Mouse (Mus musculus) mouse trophoblast stem cell (cell line): ENCODE measurements around the gene Klhl10.

Experiments used
- in situ Hi-C, 2 experiments: fragments of 300-500 bp; cut with MseI, MboI; formaldehyde crosslinking; loops; 2 replicates in 1 of 2; 3 replicates in 1 of 2; pipeline ENCODE4 v1.15.1; 2025

Gene Klhl10

DNA sequence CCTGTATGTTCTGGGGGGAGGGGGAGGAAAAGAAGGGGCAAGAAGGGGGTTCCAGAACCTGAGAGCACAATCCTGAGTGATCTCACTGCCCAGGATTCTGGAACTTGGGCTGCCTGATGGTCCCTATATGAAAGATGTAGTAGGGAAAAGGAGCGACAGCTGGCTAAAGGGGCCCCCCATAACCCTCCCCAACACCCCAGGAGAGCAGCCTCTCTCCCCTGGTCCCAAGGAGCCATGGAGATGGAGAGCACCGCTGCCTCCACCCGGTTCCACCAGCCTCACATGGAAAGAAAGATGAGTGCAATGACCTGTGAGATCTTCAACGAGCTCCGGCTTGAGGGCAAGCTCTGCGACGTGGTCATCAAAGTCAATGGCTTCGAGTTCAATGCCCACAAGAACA is at the start of gene Klhl10, which contains the start of gene Nt5c3b:
Gene Klhl10, plus strand, starts transcription at position 121 of the 400 bp plus-strand sequence.
Gene Nt5c3b, minus strand, starts transcription at position 12 of the 400 bp plus-strand sequence.
- in situ Hi-C loops, result no loop called here

DNA sequence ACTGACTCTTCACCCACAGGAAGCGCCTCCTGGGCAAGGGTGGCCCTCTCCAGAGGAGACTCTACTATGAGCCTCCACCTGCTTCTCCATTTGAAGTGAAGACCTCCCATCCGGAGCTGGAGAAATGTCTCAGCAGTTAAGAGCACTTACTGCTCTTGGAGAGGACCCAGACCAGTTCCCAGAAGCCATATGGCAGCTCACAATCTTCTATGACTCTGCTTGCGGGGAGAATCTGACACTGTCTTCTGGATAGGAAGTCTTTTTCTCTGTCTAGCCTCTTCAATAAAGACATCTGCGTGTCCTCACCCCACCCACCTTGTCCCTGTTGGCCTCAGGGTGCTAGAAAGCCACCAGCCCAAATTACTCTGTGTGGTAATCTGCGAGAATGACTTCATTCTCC is 48.8 kb upstream of the Klhl10 start:
- in situ Hi-C loops, result no loop called here

DNA sequence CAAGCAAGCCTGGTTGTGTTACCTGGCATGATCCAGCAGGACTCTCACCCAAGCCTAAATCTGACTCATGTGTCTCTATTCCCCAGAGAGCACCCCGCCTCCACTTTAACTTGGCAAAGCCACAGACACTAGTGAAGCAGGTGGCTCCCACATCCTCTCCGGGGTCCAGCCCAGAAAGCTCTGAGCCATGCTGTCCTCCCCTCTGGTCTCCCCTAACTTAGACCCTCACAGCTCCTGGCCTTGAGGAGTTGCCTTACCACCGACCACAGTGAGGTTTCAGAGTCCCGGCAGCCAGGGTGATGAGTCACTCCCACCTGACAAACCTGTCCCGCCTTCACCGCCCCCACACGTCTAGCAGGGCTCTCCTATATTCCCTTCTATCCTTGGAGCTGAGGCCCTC is 48.0 kb upstream of the Klhl10 start:
- in situ Hi-C loops, result no loop called here

DNA sequence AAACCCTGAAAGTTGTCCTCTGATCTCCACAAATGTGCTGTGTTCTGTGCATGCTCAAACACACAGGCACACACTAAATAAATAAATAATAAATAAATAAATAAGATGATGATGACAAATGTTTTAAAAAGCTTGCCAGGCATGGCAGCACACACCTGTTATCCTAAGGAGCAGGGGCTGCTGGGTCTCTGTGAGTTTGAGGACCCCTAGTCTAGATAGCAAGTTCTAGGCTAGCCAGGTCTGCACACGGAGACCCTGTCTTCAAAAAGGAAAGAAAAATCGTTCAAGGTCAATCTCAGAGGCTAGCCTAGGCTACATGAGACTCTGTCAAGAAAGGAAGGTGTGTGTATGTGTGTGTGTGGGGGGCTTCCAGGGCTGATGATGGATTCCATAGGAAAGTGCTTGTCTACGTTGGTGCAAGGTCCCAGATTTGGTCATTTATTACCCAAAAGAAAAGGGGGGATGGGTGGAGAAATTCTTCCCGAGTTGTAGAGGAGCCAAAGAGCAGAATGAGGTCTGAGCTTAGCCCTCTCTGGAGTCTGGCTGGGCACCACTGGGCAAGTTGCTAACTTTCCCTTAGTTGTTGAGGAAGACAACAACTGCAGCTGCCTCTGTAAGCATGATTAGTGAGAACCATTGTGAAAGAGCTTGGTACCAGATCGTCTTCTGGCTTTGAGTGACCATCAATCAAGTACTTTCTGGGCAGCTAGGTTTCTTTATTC is 47.2 kb upstream of the Klhl10 start:
- in situ Hi-C loops, result no loop called here

DNA sequence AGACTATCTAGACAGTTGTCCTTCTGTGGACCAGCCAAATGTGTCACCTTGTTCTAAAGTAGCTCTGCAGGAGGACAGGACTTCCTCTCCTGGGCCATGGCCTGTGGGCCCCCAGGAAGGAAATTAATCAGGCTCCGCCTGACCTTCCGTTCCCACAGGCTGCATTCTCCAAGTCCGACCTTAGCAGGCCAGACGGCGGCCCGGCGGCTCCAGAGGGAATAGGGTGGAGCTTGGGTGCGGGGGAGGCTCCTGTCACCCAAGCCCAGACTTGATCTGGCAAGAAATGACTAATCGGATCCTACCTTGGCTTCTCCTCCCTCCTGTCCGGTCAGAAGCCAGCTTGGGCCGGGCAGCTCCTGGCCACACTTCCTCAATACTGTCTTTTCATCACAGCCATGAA is 46.5 kb upstream of the Klhl10 start:
- in situ Hi-C loops, result no loop called here

DNA sequence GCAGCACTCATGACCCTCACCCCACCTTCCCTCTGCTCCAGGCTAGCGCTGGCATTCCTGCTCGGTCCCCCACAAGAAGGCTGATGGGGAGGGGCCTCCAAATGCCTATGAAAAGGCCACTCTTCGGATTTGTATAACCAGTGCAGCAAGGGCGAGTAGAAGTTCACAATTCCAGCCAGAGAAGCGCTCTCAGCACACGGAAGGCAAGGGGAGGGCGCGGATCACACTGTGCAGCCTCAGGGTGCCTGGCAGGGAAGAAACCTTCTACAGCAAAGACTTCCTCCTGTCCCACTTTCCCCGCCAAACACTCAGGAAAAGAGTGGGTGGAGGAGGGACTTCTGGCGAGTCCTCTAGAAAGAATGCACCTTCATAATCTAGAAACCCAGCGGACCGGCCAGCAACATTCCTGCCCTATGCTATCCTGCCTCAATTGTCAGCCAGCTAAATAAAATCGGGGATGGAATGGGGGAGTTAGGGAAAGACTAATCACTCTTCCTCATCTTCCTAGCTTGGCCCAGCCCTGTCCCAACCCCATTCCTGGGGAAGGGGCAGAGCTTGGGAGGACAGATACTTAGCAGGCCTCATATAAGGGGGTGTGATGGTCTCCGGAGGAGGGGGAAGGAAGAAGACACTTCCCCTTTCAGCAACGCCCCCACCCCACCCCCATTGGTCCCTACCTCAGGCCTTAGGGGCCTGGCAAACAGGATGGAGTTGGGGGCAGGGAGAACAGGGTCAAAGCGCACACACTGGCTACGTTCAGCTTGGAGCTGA is 45.7 kb upstream of the Klhl10 start:
- in situ Hi-C loops, result no loop called here

DNA sequence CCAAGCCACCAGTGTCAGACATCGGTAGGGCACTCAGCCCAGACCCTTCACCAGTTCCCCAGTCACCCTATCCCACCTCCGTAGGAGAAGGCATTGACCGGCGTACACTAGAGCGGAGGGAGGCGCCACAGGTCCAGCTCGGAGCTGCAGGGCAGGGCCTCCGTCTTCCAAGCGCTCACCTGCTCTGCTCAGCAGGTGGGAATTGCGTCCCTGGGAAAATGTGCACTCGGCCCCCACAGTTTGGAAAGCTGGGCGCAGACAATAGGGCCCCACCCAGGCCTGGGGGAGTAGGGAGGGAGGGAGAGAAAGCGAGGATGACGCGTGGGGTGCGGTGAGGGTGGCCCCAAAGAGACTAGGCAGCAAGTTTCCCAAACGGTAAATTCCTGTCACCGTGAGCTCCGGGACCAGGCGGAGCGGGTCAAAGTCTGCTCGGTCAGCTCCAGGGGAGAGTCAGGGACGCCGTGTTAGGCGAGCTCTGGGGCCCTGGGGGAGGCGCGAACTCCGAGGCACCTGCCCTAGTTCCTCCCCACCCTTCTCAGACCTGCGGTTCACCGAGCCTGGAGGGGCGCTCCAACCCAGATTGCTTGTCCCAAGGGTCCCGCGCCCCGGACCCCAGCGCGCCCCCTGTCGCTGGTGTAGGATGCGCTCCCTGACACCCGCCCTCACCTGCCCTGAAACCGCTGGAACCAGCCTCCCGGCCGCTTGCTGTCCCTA is 44.7 kb upstream of the Klhl10 start:
- in situ Hi-C loops, result no loop called here

DNA sequence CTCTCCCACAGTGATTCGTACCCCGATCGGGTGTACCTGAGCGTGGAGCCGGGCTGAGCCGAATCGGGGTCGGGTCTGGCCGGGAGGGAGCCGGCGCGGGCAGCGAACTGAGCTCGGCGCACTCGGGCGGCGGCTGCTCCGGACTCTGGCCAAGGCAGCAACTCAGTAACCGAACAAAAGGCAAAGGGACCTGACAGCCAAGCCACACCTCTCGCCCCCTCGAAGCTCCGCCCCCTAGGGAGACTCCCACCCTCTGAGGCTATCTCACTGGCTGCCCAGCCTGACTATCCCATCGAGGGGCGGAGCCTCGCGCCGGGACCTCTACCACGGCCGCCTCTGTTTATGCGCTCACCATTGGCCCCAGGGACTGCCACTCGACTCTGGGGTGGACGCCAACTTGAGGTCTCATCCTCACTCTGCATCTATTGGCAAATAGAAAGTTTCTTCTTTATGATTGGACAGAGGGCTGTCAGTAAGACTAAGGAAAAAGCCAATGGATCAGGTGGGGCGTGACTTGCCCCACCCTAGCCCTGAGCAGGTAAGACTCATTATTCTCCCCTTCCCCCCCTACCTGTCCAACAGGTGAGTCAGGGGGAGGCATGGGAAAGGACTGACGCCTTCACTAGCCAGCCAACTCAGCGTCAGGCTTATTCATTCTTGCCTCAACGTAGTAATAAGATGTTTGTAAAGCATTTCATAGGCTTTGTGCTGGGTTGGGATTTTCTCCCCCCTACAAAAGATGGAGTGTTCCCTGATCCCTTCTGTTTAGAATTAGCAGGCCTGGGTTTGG is 43.9 kb upstream of the Klhl10 start, which contains the start of gene Jup:
Gene Jup, minus strand, starts transcription at position 164 of the 790 bp plus-strand sequence.
- in situ Hi-C loops, result no loop called here

DNA sequence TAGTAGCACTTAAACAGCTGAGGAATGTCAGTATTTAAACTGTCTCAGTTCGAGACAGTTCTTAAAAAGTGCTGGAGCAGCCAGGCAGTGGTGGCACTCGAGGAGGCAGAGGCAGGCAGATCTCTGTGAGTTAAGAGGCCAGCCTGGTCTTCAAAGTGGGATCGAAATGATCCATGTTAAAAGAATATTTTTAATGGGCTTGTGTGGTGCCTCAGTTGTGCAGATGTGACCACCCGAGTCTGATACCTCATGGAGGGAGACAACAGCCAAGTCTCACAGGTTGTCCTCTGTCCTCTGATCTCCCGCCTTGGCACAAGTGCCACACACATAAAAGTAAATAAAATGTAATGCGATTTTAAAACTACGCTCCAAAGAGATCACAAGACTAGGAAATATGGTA is 43.2 kb upstream of the Klhl10 start:
- in situ Hi-C loops, result no loop called here

DNA sequence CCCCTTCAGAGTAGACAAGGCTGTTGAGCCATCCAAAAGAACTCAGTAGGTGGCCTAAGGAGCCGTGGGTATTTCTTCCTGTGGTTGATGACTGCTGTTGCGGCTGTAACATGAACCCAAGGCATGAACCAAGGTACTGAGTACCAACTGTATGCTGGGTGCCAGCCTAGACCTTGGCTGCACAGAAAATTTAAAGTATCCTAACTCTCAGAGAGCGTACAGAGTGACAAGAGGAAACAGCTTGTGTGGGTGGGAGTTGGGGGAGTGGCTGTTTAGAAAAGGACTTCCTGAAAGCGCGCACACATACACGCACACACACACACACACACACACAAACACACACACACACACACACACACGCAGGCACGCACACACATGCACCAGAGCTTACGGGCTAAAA is 42.4 kb upstream of the Klhl10 start:
- in situ Hi-C loops, result no loop called here

DNA sequence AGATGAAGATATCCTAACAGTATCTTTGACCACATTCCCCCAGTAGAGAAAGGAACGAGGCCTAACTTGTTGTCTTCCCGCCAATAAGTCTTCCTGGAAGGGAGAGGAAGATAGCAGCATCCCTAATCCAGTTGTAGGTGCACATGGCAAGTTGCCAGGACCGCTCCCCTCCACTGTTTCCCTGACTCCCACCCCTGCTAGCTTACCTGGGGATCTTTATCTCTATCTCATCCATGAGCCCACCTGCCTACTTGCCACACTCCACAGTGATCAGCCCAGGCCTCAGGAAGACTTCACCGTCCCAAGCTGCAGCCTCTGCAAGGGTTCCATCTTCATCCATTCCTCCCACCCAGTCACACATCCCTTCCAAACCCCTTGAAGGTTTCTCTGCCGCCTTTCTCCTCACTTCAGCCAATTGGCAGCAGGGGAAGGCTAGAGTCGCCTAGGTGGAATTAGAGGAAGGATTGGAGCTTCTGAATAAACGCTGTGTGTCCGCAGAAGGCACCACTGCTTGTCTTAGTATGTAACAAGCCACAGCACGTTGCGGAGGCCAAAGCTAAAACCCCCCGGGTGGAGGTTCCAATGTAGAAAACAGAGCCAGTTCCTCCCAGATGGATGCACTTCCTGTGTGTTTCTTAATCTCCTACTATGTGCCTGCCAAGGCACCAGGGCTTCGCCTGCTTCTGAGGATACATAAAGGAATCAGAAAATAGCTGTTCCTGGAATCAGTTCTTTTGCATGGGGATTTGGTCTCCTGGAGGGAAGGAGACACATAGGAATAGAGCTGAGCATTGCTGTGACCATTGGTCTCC is 41.8 kb upstream of the Klhl10 start:
- in situ Hi-C loops, result no loop called here

DNA sequence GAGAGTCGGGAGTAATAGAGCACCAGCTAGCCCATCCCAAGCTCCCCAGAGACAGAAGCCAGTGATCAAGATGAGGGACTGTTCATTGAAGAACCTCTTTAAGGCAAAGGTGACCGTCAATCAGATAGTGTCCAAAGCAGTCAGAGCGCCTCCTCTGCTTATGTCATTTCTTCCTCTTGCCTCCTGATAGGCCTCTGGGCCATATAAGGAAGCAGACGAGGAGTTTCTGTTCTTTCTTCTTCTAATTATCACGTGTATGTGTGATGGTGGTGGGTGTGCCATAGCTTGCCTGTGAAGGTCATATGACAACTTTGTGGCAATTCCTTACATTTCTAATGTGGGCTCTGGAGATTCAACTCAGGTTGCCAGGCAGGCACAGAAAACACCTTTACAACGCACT is 40.9 kb upstream of the Klhl10 start:
- in situ Hi-C loops, result no loop called here

DNA sequence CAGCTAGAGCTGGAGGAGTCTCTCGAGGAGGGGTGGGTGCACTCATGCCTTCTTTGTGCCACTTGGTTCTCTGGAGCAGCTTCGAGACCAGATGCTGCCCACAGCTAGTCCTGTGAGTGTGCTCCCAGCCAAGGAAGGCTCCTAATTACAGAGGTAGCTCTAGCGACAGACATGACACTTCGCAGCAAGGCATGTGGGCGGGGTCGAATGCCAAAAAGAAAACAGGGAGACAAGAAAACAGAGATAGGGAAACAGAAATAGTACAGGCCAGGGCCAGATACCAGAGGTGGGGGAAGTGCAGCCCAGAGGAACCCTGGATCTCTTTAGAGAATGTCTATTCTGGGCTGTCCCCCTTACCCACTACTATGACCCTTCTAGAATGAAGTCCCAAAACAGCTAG is 39.5 kb upstream of the Klhl10 start:
- in situ Hi-C loops, result no loop called here

DNA sequence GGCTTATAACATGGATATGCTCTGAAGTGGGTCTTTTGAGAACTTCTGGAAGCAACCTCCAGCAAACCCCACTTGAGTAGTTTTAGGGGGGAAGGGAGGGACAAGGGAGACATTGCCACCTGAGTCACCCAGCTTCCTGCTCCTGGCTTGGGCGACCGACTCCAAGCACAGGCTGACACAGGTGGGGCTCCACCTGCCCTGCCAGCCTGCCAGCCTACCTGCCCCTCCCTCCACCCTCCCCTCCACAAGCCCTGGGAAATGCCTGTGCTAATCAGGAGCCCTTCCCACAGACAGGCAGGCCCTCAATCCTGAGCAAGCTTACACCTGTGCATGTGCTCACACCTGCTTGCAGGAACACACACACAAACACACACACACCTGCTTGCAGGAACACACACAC is 39.0 kb upstream of the Klhl10 start:
- in situ Hi-C loops, result no loop called here

DNA sequence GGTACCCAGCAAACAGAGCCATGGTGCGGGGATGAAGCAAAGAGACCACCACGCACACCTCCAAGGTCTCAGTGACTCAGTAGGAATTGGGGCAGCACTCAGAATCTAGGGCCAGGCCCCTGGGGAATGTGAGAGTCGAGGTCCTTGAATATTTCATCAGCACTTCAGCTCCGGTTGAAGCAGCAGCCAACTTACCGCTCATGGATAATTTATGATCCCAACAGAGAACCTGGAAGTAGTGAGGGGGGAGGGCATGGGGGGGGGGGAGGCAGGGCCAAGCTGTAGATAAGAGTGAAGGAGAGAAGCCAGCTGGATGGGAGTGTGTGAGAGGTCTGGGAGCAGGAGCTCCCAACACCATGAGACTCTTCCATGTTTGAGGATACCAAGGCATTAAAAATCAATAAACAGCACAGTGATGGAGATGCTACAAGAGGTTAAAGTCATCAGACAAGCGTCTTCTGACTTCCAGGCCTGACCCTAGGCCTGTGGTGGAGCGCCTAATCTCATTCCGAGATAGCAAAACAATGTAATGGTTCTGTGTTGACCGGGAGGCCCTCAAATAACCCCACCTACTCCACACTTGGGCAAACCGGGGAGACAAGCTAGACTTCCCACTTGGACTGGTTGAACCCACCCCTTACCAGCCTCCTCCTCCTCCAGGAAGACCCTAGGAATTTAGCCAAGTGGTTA is 38.1 kb upstream of the Klhl10 start:
- in situ Hi-C loops, result no loop called here

DNA sequence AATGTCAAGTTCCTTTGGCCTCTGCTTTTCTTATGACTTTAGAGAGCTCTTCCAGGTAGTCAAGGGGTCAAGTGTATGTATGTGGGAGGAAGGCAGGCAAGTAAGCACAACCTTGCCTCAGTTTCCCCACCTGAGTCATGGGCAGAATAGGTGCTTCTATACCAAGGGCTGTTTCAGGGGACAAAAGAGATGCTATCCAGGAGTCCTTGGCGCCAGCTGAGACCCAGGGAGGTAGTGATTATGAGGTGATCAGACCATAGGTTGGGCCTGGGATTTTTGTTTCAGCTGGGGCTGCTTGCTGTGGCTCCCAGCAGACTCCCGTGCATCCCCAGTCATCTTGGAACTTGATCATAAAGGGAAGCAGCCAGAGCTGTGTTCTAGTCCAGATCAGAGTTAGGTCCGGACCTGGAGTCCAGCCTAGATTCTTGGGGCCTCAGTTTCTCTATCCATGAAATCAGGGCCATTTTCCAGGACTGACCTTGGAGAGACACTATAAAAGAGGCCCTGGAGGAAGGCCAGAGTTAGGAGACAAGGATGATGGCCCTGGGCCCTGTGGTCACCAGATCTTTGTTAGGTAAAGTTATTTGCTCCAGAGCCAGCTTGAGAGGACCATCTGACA is 37.2 kb upstream of the Klhl10 start:
- in situ Hi-C loops, result loop anchor here (5.0 kb wide), 2 partner anchors 37 to 42 kb away; no protein-coding TSS in a partner anchor

DNA sequence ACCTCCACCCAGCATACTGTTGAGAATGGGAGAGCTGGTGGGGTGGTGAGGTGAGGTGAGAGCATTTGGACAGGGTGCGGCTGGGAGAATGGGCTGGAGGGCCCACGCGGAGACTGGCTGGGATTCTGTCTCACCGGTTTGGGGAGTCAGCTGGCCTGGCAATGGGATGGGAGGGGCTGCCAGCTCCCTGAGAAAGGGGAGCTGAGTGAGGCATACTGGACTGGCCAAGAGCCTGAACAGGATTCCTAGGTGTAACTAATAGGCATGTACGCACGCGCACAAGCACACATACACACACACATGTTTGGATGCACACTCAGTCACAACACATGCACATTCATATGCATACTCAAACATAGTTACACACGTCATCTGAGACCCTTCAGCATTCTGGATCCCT is 35.4 kb upstream of the Klhl10 start:
- in situ Hi-C loops, result loop anchor here (5.0 kb wide), 2 partner anchors 39 to 44 kb away; no protein-coding TSS in a partner anchor

DNA sequence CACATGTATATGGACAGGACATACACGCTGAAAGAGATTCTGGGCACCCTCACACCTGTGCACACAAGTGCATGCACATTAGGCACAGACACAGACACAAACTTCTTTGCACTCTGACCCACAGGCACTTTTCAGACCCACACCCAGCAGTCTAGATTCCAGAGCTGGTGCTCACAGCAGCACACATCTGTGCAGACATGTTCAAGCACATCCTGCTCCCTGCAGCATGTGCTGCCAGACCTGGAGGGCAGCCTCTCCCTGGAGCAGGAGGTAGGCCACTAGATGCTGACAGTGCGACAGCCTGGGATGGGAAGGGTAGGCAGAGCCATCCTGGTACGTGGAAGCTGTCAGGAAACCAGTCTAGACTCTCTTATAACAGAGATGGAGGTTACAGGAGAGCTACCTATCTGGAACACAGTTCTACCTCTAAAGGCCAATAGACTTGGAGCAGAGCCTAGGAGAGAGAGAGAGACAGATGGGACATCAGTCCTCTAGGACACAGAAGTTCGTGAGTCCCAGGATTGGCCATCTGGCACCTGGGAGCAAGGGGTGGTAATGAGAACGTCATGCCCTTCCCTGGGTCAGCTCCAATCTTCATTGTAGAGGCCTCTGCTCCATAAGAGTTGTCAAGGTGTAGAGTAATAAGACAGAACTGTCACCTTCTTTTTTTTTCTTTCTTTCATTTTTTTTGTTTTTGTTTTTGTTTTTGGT is 34.6 kb upstream of the Klhl10 start:
- in situ Hi-C loops, result loop anchor here (5.0 kb wide), 2 partner anchors 40 to 45 kb away; no protein-coding TSS in a partner anchor
